Mouse (Mus musculus): ENCODE data around the gene Tssk6.
"Not testable (repeated sequence)": the region's sequence is repeated elsewhere in the genome, so short reads cannot be mapped to it uniquely, and the experiment has no call there.

Gene Tssk6

DNA sequence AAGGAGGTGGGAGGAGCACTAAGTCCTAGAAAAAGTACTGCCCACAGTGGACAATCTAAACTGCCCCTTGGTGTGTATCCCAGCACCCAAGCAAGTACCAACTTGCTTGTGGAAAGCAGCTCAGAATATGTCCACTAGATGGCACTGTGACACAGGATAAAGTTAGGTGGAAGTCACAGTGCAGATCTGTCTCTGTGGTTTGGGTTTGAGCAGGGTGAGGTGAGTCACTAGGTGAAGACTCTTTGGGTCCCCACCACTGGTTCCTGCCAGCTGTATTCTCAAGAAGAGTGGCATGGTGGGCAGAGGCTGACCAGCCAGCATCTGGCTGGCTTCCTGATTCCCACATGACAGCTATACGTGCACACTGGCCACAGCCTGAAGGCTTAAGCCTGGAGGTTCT, 17.0 kb downstream of the Tssk6 start:
- peak; percentile 93 for DNase-seq (ENCODE audit: low read depth, low spot score)

DNA sequence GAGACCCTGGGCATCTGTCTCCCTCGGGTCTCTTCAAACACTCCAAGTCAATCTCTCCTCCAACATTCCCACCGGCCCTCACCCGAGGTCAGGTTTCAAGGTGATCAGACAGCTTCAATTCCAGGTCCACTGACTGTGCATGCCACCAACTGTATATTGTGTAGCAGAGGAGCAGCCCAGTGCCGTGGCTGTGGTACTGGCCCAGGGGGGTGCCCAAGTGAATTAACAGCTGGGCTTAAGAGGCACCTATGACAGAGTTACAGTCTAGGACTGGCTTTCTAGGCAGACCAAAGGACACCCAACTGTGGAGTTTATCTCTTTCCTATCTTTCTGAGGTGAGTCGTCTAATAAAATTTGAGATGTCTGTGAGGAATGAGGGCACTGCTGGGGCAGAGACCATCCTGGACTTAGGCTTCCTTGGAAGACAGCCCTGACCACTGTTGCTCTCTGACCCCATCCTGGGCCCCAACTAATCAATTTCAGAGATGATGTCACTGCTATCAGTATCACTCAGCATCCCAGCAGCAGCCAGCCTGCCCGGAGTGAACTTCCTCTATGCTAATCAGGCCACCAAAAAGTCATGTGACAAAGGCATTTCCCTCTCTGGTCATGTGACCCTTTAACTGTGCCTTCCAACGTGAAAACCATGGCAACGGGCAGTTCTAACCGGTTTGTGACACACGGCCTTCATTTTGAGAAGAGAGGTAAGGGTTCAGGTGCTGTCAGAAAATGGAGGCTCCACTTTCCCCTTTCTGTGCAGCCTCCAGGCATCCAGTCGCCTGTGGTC, 18.1 kb downstream of the Tssk6 start:
- DNase-seq (ENCODE audit: low read depth, low spot score), result peak; percentile 67

DNA sequence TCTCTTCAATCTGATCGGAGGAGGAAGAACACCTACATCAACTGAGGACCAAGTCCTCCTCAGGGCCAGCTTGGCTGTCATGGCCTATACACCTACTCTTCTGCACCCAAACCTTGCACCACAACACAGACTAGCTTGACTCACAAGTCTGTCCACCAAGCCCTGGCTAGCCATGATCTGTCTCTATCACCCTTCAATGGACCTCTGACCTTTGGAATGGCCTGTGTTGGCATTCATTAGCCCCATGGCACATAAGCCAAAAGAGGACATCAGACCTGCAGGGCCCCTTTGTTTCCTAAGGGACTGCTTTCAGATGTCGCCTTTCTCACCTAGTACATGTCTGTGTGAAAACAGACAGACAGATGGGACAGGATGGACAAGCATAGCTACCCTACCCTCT, 19.2 kb downstream of the Tssk6 start:
- DNase-seq (ENCODE audit: low read depth, low spot score), result no peak

DNA sequence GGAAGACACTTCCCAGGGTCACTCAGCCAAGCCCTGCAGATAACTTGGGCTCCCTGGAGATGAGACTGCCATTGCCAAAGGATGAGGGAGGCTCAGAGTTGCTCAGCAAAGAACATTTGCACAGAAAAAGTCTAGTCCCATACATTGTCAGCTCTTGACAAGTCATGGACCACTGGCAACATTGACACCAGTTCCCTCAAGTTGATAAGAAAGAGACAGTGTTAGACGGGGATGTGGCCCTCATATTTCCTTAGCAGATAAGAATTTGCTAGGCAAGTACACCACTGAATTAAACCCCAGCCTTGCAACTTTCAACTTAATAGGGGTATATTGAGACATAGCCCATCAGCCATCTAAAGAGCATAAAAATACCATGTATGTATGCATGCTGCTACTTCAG, 22.0 kb downstream of the Tssk6 start:
- DNase-seq (ENCODE audit: low read depth, low spot score), result no peak

DNA sequence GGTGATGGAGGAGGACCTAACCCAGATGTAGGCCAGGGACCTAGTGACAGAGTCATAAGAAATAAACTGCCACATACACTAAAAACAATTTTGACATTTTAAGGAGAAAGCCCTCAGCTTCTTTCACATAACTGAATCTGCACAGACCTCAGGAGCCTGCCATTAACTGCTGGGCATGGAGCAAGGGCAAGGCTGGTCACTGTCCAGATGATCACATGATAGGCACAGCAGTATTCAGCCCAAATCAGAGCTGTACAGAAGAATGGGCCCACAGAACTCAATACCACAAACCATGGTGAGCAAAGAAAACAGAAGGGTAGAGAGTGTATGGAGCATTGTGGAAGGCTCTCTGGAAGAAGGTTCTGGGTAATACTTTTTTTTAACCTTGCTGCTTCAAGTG, 24.9 kb downstream of the Tssk6 start:
- no peak for DNase-seq (ENCODE audit: low read depth, low spot score)

DNA sequence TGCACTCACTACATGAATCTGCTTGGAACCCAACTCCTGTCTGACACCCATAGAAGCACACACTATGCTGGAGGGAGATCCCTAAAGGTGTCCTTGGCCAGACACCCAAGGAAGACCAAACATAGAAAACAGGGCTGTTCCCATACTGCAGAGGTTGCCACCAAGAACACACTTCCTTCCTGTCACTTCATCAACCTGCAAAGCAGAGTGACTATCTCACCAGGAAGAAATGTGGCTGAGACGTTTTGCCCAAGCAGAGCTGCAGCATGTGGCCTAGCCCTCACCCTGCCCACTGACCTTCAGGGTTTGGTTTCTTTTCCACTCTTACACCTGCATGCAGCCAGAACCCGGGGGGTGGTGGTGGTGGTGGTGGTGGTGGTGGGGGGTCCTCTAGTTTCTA, 31.8 kb downstream of the Tssk6 start:
- no peak for DNase-seq (ENCODE audit: low read depth, low spot score)

DNA sequence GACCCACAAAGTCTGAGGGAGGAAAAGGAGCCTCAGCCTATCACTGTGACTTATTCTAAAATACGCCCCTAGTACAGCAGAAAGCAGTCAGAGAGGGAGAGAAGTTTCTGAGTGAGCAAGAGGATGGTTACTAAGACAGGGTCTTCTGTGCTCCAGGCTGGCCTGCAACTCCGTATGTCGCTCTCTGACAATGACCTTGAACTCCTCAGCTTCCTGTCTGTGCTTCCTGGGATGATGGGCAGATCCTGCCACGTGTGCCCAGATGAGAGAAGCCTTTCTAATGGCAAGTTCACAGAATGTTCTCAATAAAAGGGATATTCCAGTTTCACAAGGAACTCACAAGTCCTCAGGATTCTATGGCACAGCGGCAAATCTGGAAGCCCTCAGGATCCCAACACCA, 32.6 kb downstream of the Tssk6 start:
- DNase-seq (ENCODE audit: low read depth, low spot score), result no peak

DNA sequence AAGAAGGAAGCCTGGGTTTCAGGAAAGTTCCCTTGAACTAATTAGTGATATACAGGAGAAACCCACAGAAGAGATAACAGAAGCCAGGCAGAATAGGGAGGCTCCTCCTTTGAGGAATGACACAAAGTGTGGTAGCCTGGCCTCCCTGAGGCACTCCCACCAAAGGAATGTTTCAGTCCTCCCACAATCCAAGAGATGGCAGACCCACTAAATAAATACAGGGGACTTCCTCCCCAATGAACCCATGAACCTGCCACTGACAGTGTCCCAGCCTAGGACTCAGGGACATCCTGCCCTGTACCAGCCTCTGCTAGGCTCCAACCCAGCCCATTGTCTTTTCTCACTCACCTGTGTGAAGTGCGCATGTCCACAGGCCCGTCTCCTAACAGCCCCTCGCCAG, 33.4 kb downstream of the Tssk6 start:
- no peak for DNase-seq (ENCODE audit: low read depth, low spot score)

DNA sequence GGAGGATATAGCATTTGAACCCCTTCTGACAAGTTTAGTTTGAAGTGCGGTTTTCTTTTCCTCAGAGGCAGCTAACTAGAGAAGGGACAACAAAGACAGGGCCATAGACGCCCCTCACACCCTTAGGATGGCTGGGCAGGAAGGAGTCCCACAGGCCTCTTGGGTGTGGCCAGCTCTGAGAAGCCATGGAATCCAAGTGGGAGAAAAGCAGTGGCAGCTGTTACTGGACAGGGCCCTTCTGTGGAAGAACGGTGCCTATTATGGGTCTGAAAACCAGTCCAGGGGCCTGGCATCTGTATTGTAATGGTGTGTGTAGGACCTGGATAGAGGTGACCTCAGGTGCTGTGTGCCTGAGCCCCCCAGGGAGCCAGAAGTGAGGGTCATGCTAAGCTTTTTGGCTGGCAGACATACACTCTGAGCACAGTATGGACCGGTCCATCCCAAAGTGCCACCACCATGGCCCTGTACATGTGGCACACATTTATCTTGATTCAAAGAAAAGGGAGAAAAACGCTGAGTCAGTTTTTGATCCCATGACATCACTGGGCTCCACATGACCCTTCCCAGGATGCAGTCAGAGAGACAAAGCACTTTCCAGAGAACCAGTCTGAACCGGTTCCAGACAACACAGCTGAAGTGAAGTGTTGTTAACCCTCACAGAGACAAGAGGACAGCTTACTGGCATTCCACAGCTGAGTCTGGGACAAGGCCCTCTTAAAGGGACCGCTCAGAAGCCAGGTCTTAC, 34.2 kb downstream of the Tssk6 start:
- DNase-seq (ENCODE audit: low read depth, low spot score), result peak; percentile 29

DNA sequence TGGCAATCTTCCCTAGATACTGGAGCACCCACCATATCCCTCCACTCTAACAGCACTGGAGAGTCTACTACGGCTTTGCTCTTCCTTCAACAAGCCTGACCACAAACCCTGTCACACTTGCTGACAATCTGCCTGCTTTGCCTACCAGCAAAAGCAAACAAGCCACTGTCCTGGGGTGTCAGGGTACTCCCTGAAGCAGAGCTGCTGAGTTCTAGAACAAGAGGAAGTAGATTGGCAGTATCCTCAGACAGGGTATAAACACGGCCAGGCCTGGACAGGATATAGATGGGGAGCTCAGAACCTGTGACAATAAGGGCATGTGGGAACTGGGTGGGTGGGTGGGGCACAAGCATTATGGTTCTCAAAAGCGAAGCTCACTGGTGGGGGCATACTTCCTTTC, 35.5 kb downstream of the Tssk6 start:
- no peak for DNase-seq (ENCODE audit: low read depth, low spot score)

DNA sequence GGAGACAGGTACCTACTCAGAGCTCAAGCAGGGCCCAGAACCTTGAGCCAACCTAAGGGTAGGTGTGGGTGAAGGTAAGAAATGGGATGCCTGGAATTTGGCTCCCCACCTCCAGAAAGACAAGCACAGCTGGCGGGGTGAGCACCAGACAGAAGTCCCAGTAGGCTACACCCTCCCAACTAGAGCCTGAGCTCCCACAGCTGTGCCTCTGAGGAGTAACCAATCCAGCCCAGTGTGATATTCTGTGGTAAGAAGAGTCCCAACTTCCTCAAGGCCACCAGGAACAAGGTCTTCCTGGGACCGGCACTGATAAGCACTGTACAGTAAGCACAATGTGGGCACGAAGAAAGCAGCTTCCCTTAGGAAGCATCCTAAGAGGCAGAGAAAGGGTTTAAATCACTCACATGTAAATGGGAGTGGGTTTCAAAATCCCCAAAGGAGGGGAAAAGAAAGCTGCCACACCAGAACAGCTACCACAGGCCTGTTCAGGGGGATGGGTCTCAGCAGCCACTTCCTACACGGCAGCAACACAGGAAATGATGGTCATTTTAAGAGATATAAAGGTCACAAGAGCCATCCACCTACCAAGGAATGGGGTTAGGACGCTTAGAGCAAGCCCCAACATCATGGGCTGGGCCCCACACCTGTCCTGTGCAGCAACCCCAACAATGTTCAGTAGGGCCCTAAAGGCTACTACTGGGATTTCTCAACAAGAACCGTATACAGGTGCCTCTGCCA, 36.4 kb downstream of the Tssk6 start:
- DNase-seq (ENCODE audit: low read depth, low spot score), result no peak

DNA sequence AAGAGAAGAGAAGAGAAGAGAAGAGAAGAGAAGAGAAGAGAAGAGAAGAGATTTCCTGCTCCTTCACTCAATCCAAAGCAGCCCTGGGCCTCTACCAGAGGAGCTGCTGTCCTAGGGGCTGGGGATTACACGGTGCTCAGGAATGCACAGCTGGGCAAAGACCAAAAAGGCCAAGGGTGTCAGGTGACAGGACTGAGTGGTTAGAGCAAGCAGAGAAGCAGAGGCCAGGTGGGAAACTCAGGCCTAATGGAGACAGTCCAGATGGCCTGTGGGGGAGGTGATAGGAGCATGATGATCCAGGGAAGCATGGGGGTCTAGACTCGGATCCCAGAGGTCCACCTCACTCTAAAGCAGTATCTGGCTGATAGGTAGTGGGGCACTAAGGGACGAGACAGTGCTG, 37.6 kb downstream of the Tssk6 start:
- peak; percentile 81 for DNase-seq (ENCODE audit: low read depth, low spot score)

DNA sequence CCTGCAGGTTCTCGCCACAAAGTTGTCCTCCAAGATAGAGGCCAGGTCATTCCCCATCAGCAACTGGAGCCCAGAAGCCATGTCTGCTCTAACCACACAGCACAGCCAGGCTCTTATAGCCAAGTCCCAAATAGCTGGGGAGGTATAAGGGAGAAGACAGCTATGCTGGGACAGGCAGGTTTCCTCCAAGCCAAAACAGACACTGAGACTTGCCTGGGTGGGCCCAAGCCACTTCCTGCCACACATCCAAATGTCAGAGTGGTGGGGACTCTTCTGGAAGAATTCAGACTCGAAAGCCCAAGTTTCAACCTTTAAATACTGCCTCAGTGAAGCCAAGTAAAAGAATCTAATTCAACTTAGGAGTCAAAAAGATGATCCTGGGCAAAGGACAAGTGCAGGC, 38.4 kb downstream of the Tssk6 start:
- no peak for DNase-seq (ENCODE audit: low read depth, low spot score)

DNA sequence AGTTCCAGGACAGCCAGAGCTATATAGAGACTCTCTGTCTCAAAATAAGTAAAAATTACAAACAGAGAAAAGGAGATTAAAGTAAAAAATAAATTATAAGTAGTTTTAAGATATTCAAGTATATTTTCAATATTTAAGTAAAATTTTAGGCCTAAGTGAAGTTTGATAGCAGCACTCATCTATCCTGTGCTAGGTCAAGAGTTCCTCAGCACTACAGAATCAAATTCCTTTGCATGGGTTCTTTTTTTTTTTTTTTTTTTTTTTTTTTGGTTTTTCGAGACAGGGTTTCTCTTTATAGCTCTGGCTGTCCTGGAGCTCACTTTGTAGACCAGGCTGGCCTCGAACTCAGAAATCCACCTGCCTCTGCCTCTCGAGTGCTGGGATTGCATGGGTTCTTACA, 40.5 kb downstream of the Tssk6 start:
- not testable (repeated sequence) for DNase-seq (ENCODE audit: low read depth, low spot score)

DNA sequence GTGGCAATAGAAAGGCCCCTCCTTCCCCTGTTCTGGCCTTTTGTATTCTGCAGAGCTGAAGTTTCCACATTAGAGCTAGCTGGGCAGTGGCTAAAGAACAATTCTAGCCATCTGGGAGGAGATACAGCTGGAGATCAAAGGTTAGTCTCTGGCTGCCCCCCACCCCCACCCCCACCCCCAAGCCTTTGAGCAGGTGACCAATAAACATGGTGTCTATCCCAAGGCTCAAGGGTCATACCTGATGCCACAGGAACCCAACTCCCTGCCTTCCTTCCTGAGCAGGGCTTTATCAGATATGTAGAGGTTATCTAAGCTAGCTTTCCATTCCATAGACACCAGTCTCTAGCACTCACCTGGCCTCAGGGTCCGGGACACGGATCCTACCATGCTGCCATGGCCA, 48.3 kb downstream of the Tssk6 start:
- no peak for DNase-seq (ENCODE audit: low read depth, low spot score)
